Mouse (Mus musculus): ENCODE measurements around the gene Lrrc75b.
"Not testable (repeated sequence)": the region's sequence is repeated elsewhere in the genome, so short reads cannot be mapped to it uniquely, and the experiment has no call there.

Gene Lrrc75b

DNA sequence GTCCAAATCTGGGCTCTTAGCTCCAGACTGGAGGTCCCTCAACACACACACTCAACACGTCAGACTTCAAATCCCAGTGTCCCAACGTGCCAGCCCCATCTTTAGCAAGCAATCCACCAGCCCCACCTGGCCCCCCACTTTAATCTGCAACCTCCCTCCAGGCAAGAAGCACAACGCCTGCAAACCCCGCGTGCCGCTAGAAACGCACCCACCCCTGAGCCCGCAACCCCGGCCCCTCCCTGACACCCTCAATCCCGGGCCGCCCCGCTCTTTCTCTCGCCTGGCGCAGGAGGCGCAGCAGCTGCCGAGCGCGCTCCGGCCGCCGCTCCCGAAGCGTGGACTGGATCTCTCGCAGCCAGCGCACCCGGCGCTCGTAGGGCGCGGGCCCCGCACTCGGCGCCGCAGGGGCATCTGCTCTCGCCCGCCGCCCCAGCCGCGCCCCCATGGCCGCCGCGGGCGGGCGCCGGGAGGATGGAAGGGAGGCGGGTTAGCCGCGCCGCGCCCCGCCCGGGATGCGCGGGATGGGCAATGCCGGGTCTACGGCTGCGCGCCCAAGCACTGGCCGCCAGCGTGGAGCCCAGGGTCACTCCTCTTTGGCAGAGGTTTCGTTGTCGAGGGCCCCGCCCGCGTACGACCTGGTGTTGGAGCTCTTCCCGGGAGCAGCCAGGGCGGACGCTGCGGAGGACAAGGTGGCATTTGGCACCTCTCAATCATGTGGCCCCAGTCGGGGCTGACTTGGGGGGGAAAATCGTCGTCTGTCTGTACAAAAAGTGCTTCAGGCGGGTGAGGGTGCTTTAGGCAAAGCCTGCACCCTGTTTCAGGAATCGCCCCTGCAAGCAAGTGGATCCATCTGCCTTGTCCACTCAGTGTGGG is at the start of gene Lrrc75b:
Lrrc75b (minus strand) TSS at position 655 of the 873 bp plus-strand sequence.
- DNase-seq, result peak; percentile 57

DNA sequence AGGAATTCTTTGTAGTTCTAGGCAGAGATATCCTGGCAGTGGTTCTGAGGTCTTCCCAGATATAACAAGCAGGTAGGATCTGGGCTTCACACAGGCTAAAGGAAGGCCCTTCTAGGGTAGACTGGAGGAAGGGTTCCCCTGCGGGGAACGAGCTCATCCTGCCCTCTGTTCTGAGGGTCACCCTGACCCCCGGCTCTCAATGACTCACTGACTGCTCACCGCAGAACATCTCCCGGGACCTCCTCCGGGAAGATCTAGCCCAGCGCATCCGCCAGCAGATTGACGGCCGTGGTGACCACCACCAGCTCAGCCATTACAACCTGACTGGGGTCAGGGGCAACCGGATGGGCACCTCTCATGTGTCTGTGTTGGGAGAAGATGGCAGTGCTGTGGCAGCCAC is 48.8 kb upstream of the Lrrc75b start:
- no peak for DNase-seq

DNA sequence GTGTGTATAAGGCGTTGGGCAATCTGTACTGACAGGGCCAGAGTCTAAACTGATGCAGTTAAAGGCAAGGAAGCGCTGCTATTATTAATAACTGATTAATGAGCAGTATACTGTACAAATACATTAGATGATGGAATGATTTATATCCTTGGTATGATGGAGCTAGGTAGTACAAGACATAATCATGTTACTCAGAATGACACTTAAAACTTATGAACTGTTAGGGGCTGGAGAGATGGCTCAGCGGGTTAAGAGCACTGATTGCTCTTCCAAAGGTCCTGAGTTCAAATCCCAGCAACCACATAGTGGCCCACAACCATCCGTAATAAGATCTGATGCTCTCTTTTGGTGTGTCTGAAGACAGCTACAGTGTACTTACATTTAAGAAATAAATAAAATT is 47.1 kb upstream of the Lrrc75b start:
- DNase-seq, result no peak

DNA sequence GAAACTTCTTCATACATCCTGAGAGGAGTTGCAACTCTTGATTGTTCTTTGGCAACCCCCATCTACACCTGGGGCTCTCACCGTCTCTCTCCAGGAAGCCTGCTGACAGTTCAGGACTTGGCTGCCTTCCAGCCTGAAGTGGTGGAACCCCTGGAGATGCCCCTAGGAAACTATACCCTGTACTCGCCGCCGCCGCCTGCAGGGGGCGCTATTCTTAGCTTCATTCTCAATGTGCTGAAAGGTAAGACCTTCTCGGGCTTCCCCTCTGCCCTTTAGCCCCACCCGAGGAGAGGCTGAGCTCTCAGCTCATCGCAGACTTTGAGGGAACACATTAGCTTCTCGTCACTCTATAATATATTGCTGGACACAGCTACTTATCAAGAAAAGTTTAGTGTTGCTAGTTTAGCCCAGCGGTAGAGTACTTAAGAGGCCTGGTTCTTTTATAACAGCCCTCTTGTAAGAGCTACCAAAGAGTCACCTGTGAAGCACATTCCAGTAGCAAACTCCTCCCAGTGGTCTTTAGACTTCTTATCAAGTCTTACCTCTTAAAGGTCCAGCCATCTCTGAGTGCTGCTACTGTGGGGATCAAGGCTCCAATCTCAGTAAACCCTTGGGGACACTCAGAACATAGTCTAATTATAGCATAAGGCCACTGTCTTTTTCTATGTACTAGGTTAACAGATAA is 45.2 kb upstream of the Lrrc75b start:
- DNase-seq, result no peak

DNA sequence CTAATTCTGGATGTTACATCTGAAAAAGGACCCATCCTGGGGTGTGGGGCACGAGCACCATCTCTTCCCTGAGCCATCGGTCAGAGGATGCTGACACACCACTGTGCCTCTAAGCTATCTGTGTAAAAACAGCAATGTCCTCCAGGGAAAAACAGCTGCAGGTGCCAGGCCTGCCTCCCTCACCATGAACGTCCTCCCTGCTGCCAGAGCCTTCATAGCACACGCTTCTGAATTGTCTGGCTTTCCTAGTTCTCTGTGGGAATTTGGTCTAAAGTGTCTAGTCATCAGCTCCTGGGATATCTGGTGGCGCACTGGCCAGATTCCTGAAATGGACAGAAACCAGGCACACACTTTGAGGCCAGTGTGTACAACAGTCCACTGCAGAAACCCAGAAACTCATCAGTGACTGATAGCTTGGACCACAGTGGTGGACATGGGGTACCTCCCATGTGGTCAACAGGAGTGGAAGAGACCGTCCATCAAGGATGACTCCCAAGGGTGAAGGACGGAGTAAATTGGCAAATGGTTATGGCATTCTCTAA is 40.1 kb upstream of the Lrrc75b start:
- DNase-seq, result no peak

DNA sequence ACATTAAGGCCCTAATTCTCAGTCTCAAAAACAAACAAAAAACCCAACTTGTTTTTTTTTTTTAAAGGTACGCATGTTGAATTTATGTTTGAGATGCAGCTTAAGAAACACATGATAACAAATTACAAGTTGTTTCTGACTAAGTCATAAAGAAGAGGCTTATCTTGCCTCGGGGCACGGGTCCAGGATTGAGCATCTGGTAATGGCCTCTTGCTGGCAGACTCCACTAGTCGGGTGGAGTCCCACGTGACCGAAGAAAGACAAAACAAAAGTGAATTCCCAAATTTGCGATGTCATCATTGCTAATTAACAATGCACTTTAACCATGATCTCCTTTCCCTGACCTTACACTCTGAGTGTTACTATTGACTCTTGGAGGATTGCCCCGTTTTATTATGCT is 35.9 kb upstream of the Lrrc75b start:
- DNase-seq, result no peak

DNA sequence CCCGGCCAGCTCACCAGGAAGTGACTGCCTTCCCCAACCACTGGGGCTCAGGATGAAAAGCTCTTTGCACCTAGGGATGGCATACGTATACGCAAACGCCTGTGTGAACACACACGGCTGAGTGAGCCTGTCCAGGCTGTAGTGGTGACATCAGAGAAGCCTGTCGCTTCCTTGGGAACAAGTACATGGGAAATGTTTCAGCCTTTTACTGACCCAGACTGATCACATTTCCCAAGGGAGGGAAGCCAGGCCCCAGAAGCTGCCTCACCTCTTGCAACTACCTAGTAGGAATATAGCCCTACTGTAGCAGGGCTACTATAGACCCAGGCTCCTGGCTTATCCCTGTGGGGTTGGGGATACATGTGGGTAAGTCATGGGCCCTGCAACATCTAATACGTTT is 32.5 kb upstream of the Lrrc75b start:
- DNase-seq, result no peak

DNA sequence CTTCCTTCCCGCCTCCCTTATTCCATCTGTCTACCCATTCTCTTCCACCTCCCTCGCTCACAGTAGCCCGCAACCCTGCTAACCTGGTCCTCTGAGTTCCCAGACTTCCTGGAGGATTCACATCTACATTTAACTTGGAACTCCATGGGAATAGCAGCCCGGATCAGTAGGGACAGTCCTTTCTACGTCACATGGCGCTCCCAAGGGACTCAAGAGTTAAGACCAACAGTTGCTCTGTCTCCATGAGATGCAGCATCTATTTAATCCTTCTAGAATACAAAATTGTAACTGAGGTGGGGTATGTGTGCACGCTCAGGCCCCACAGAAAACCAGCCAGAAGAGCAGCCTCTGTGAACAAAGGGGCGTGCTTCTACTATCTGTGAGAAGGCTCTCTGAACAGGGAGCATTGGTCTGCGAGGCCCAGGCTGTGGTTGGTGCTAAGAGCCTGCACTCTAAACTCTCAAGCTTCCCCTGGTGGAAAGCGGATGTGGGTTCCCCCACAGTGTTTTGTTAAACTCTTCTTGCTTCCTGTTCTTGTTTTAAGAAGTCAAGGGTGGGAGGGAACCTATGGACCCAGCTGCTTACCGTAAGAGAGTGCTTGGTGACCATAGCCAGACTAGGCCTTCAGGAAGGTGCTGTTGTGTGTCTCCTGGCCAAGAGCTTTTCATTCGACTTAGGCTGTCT is 31.2 kb upstream of the Lrrc75b start:
- DNase-seq, result no peak

DNA sequence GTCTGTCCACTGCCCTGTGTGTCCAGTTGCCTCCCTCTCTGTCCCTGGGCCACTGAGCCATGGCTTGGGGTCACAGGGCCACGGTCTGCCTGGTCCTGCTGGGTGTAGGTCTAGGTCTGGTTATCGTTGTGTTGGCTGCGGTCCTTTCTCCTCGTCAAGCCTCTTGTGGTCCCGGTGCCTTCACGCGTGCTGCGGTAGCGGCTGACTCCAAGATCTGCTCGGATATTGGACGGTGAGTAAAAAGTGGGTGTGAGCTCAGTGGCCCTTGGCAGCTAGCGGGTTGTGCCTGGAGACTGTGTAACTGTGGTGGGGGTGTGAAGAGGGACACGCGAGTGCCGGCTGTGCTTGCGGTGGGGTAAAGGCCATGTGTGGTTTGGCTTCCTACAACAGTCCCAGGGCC is 29.5 kb upstream of the Lrrc75b start:
- DNase-seq, result no peak

DNA sequence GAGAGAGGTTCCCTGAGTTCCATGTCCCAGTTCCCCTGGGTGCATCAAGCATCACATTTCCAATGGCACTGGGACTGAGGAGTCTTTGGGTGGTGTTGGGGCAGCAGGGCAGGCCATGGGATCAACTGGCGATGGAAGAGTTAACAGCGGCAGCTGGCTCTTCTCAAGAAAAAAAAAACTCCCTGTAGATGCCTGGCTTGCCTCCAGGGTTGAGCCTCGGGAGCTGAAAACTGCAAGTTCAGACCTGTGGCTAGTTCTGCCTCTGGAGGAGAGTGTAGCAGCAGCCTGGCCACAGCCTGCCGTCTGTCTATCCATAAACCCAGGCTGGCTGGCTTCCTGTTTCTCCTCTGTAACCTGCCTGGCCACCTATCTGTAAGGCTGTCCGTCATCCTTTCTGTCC is 29.0 kb upstream of the Lrrc75b start, which contains the start of gene Ggt5:
Ggt5 (plus strand) TSS at position 212 of the 400 bp plus-strand sequence.
- no peak for DNase-seq

DNA sequence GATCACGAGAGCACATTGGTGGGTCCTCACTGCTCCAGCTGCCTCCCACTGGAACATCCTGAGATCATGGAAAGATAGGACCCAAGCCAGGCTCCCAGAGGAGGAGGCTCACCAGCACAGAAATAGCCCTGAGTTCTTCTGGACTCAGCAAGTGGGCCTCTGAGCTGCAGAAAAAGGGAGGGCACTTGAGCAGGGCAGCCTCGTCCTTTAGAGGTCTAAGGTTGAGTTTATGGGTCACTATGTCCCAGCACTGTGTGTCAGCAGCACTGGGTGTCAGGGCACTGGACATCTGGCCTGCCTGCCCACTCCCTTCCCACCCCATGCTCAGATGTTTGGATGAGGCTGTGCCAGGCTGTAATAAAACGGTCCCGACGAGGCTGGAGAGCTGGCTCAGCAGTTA is 28.2 kb upstream of the Lrrc75b start:
- no peak for DNase-seq

DNA sequence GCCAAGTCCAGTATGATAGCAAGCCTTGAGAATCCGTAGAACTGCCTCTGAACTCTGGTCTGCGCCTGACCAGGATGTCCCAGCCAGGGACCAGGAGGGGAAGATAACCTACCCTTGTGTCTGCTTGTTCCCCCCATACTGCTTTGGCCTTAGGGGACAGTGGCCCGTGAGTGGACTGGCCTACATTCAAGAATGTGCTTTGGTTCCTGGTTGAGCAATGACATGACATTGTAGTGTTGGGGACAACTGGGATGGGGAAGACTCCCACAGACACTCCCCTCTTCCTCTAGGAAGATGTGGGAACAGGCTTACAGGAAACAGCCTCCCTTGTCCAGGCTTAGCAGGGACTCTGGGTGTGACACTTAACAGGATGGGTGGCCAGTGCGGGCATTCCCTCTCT is 27.7 kb upstream of the Lrrc75b start:
- DNase-seq, result no peak

DNA sequence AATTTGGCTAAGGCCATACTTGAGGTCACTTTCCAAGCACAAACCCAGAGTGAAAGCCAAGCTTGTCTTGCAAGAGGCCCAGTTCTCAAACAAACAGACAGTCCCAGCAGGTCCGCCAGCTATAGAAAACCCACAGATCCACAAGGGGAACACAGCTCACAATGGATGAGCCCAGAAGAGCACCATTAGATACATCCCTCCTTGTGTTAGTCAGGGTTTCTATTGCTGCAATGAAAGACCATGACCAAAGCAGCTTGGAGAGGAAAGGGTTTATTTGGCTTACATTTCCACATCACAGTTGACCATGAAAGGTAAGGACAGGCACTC is 26.4 kb upstream of the Lrrc75b start:
- no peak for DNase-seq

DNA sequence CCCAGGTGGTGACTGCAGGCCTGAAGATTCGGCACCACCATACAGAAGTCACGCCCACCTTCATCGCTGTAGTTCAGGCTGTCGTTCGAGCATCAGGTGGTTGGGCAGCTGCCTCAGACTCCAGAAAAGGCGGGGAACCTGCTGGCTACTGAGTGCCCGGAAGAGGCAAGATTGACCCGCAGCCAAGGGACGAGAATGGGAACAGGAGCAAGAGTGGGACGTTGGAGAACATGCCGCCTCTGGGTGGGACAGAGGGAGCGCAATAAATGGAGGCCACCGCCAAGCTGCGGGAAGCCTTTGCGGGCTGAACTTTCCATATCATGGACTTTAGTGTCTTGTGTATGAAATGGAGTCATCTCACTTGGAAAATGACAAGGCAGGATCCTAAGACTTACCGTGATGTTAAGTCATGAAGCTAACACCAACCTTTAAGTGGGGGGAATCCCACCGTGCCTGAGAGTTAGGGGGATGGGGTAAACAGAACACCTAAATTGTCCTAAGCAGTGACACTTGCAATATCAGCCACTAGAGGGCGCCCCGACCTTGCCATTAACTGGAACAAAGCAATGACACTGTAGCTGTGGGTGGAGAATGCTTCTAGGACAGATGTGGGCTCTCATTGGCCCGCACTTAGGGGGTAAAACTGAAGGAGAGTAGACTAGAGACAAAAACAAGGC is 25.9 kb upstream of the Lrrc75b start:
- DNase-seq, result peak; percentile 78

DNA sequence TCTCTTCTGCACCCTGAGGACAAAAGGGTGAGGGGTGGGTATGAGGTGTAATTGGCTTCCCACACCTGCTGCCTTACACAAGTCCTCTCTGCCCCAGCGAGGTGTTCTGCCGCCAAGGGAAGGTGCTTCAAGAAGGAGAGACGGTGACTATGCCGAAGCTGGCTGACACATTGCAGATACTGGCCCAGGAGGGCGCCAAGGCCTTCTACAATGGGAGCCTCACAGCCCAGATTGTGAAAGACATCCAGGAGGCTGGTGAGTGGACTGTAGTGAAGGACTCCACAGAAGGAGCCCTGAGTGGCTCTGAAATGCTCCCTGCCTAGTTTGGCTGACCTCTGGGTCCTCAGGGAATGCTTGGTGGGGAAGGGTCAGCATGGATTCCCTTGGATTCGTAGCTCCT is 19.0 kb upstream of the Lrrc75b start:
- no peak for DNase-seq

DNA sequence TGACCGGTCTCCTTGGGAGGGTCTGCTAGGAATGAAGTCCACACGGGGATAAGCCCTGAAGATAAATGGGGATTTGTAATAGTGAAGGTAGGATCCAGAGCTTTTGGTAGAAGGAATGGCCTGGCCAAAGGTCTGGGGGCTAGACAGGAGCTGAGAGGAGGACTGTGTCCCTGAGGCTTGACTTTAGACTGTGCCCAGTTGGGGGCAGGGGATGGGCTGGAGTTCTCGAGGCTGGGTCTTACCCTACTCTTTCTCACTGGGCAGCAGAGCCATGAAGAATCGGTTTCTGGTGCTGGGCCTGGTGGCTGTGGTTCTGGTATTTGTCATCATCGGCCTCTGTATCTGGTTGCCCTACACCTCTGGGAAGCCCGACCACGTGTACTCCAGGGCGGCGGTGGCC is 13.8 kb upstream of the Lrrc75b start:
- no peak for DNase-seq

DNA sequence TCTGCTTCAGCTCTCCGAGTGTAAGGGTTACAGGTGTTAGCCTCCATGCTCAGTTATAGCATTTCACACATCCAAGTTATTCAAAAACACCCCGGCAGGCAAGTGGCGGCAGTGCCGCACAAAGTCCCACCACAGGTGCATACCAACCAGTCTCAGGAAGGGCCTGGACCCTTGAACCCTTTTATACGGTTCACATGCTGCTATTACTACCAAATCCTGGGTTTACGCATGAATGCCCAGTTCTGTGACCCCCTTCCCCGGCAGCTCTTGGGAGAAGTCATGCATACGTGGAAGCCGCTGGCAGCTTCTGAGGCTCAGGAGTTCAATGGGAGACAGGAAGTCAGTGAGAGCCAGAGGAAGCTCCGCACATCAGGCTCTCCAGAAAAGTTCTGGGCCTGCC is 13.1 kb upstream of the Lrrc75b start:
- DNase-seq, result no peak

DNA sequence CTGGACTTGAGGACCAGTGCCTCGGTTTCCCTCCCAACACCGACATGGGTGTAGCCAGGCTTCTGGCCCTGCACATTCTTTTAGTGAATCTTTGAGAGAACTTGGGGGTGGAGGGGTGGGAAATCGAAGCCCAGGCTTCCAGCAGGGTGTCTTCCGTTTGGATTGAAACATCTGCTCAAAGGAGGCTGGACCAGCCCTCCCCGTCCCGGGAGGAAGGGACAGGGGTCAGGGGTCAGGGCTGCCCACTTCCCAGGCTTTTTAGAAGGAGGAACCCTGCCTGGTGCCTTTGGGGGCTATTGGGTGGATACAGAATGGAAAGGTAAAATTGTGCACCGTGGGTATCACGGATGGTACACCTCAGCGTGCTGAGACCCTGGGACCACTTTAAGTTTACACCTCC is 11.8 kb upstream of the Lrrc75b start:
- DNase-seq, result no peak

DNA sequence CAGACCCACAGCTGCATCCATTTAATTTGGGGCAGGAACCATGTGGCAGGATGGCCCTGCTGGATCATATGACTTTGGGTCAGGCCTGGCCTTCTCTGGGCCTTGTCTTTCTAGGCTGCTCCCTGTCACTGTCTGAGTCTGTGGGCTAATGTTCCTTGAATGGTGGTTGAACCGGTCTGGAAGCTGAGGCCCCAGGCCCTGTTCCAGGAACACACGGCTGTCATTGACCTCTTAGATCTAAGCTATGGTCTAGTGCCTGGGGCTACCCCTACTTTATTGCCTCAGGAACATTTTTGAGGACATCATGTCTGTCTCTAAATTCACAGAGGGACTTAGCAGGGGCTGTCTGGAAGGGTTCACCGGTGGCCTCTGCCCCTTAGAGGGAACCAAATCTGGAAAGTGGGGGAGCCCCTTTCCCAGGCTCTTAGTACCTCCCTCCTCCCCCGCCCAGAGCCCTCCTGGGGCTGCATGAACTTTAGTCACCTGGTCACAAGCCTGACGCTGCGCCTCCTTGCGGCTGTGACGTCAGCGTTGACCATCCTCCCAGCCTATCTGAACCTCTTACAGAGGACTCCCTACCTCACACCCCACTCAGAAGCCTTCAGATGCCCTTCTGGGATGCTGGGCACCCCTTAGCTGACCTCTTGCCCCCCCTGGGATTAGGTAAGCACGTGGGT is 11.0 kb upstream of the Lrrc75b start:
- no peak for DNase-seq

DNA sequence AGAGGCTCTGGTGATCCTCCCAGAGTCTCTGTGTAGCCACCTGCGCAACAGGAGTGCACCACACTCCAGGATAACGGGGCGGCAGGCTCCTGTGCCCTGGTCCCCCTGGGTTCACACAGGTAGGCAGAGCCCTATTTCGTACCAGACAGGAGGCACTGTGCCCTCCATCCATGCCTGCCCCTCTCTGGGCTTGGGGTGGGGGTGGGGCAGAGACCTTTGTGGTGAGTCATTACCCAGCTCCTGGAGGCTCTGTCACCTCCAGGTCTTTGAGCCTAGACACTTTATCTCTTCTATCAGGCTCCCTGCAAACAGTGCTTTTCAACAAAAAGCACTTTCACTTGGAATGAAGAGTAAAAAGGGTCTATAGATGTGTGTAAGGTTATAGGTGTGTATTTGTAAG is 8.7 kb upstream of the Lrrc75b start:
- DNase-seq, result no peak

DNA sequence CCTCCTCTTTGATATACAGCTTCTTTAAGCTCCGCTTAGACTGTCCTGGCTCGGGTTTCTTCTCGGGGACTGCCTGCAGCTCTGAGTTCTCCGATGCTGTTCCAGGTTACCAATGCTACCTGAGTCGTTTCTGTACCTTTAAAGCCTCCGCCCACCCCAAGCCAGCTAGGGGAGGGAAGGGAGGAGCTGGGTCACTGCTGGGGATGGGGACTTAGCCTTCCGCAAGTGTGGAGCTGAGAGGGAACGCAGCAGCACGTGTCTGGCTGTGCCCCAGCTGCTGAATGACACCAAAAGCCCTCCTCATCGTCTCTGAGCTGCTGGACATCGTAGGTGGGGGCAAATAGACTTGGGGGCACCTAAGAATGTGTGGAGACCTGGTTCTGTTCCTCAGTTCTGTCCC is 8.3 kb upstream of the Lrrc75b start:
- no peak for DNase-seq

DNA sequence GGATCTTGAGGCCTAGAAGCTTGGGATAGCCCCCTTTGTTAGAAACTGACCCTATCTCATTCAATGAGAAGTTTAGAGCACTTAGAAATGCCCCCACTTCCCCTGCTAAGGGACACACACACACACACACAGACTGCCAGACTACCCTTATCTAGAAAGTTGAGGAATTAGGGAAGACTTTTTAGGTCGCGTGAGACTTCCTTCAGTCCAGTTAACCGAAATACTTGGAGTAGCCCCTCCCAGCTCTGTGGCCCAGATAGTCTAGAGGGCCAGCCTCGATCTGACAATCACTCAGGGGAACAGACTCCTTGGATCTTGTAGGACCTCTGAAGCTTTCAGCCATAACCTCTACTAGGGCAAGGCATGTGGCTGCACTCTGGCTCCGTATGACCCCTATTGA is 7.9 kb upstream of the Lrrc75b start:
- no peak for DNase-seq

DNA sequence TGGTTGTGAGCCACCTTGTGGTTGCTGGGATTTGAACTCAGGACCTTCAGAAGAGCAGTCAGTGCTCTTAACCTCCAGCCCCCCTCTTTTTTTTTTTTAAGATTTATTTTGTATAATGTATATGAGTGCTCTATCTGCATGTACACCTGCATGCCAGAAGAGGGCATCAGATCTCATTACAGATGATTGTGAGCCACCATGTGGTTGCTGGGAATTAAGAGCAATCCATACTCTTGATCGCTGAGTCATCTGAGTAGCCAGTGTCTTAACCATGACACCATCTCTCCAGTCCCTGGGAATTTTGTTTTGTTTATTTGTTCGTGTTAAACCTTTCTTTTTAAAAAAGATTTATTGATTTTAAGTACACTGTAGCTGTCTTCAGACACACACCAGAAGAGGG is 6.6 kb upstream of the Lrrc75b start:
- not testable (repeated sequence) for DNase-seq

All from right cerebral cortex, postnatal 25 days (tissue).